Mouse (Mus musculus) testis, adult 2 months (tissue): Measurements from ENCODE around the gene Exoc2. TPM values are rescaled to one million over a fixed set of nuclear protein-coding genes. Genes with fewer than 3 reads are reported as not detected.

Experiments used
- H3K27ac ChIP-seq: fragments of 200-500 bp; 2 replicates; pipeline ENCODE4 v1.5.1; 2012; ENCODE audit warnings: low read depth, low read length; ENCODE audit not compliant: control insufficient read depth, insufficient read depth
- H3K27me3 ChIP-seq: fragments of 200-500 bp; 2 replicates; pipeline ENCODE4 v1.6.1; 2012; ENCODE audit warnings: mild to moderate bottlenecking, low read length, moderate library complexity; ENCODE audit not compliant: control insufficient read depth, insufficient read depth
- H3K36me3 ChIP-seq: fragments of 200-500 bp; 2 replicates; pipeline ENCODE4 v1.6.1; 2012; ENCODE audit warnings: mild to moderate bottlenecking, low read length; ENCODE audit not compliant: control insufficient read depth, insufficient read depth
- H3K4me1 ChIP-seq: fragments of 200-500 bp; 2 replicates; pipeline ENCODE4 v1.6.1; 2012; ENCODE audit warnings: low read length; ENCODE audit not compliant: control insufficient read depth, insufficient read depth
- H3K4me3 ChIP-seq: fragments of 200-500 bp; 2 replicates; pipeline ENCODE4 v1.5.1; 2012; ENCODE audit warnings: low read depth, mild to moderate bottlenecking, low read length, moderate library complexity, mixed read lengths; ENCODE audit not compliant: control insufficient read depth
- CTCF ChIP-seq: fragments of 200-500 bp; IDR thresholded peaks from 2 replicates; pipeline ENCODE4 v1.5.1; 2012; ENCODE audit warnings: low read depth, mild to moderate bottlenecking, inconsistent platforms, low read length, moderate library complexity; ENCODE audit not compliant: control insufficient read depth, insufficient read depth, insufficient replicate concordance
- POLR2A ChIP-seq: fragments of 200-500 bp; IDR thresholded peaks from 2 replicates; pipeline ENCODE4 v1.6.1; 2012; ENCODE audit warnings: low read depth, mild to moderate bottlenecking, inconsistent platforms, low read length, moderate library complexity; ENCODE audit not compliant: control insufficient read depth
- polyA plus RNA-seq: library from polyadenylated mRNA; depleted of rRNA; stranded (reverse); fragments of >200 nt; gene quantifications from 2 replicates; pipeline ENCODE4 v1.2.3, GENCODE M21; 2012

Exoc2 gene
- polyA plus RNA-seq, 1 experiment, result 10.7 TPM

DNA sequence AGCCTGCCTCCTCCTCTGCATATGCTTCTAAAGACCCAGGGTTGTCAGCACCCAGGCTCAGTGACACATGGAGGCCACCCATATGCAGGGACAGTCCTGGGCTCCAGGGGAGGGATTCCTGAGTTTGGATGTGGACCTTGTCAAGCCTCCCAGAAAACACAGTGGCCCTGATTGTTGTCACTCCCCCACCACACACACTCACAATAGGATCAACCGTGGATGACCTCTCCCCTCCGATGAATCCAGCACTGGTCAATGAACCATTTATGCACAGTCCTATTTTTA, 186.9 kb downstream of the Exoc2 start:
- Histone ChIP-seq H3K27me3 (no peaks in the 10 kb centered on the region), H3K36me3 (no peaks in the 10 kb centered on the region), H3K27ac (no peak overlapping the region), H3K4me1 (no peaks in the 10 kb centered on the region), H3K4me3 (no peak overlapping the region)
- TF ChIP-seq POLR2A (no peak), CTCF (no peak)

GRCm38 (mm10) chr13:30786235-30787035, 187.5 kb downstream of the Exoc2 start:
- no peaks in the 10 kb centered on the region for H3K4me1 ChIP-seq
- no peaks in the 10 kb centered on the region for H3K36me3 ChIP-seq
- H3K27ac ChIP-seq, result no peak overlapping the region
- no peaks in the 10 kb centered on the region for H3K27me3 ChIP-seq
- H3K4me3 ChIP-seq, result no peak overlapping the region
- TF ChIP-seq POLR2A, result no peak
- no peak for TF ChIP-seq CTCF

- no peaks in the 10 kb centered on the region for H3K36me3 ChIP-seq
- H3K27me3 ChIP-seq, result no peaks in the 10 kb centered on the region
- no peak overlapping the region for H3K27ac ChIP-seq
- TF ChIP-seq POLR2A (no peak), CTCF (no peak)
- no peak overlapping the region for H3K4me3 ChIP-seq
- no peaks in the 10 kb centered on the region for H3K4me1 ChIP-seq
Measured at GRCm38 (mm10) chr13:30785423-30786040, 188.4 kb downstream of the Exoc2 start.

DNA sequence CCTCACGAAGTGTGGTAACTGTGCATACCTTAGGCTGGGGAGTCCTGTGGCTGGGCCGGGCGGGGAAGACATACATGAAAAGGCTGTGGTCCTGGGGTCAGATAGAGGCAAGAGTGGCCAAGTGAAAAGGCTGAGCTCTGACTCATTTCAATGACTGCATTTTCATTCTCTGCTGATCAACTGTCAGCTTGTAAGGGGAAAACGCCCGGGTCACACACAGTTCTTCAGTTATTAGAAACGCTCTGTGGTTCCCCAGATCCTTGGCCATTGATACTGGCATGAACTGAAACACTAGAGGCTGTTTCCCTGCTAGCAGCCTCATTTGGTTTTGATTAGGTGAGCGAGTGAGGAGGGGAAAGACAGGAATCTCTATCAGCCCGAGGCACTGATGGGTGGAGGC, 191.5 kb downstream of the Exoc2 start:
- Histone ChIP-seq H3K36me3 (no peaks in the 10 kb centered on the region), H3K27ac (no peak overlapping the region), H3K4me1 (no peaks in the 10 kb centered on the region), H3K27me3 (no peaks in the 10 kb centered on the region), H3K4me3 (no peak overlapping the region)
- TF ChIP-seq CTCF, result no peak
- no peak for TF ChIP-seq POLR2A

GRCm38 (mm10) chr13:30781905-30782304, 192.0 kb downstream of the Exoc2 start:
- Histone ChIP-seq H3K27ac (no peak overlapping the region), H3K4me1 (no peaks in the 10 kb centered on the region), H3K4me3 (no peak overlapping the region), H3K36me3 (no peaks in the 10 kb centered on the region), H3K27me3 (no peaks in the 10 kb centered on the region)
- TF ChIP-seq POLR2A, result no peak
- TF ChIP-seq CTCF, result no peak

GRCm38 (mm10) chr13:30777678-30778179, 196.2 kb downstream of the Exoc2 start:
- H3K27me3 ChIP-seq, result no peaks in the 10 kb centered on the region
- H3K36me3 ChIP-seq, result no peaks in the 10 kb centered on the region
- TF ChIP-seq CTCF, result no peak
- no peak for TF ChIP-seq POLR2A
- H3K27ac ChIP-seq, result no peak overlapping the region
- H3K4me3 ChIP-seq, result no peak overlapping the region
- no peaks in the 10 kb centered on the region for H3K4me1 ChIP-seq

- no peaks in the 10 kb centered on the region for H3K36me3 ChIP-seq
- no peak for TF ChIP-seq CTCF
- TF ChIP-seq POLR2A, result no peak
- no peaks in the 10 kb centered on the region for H3K4me1 ChIP-seq
- no peak overlapping the region for H3K4me3 ChIP-seq
- no peak overlapping the region for H3K27ac ChIP-seq
- no peaks in the 10 kb centered on the region for H3K27me3 ChIP-seq
Measured at GRCm38 (mm10) chr13:30776021-30776420, 197.9 kb downstream of the Exoc2 start.
